Mouse (Mus musculus): ENCODE results near the gene Klhl29.

Klhl29 gene

GRCm38 (mm10) chr12:5250042-5250441 lies 125.4 kb downstream of the Klhl29 start:
- WGBS = 81% methylated on average over 7 of the region's 7 CpGs

GRCm38 (mm10) chr12:5249068-5249467 lies 126.4 kb downstream of the Klhl29 start:
- 94% methylated on average over 13 of the region's 13 CpGs for WGBS

- WGBS = 28% methylated on average over 6 of the region's 6 CpGs
Measured at GRCm38 (mm10) chr12:5247505-5247904, 128.0 kb downstream of the Klhl29 start.

- WGBS = 34% methylated on average over 15 of the region's 15 CpGs
Measured at GRCm38 (mm10) chr12:5246721-5247341, 128.7 kb downstream of the Klhl29 start.

- WGBS = 59% methylated on average over 9 of the region's 9 CpGs
Measured at GRCm38 (mm10) chr12:5246193-5246621, 129.3 kb downstream of the Klhl29 start.

- 58% methylated on average over 4 of the region's 4 CpGs for WGBS
Measured at GRCm38 (mm10) chr12:5245207-5245597, 130.3 kb downstream of the Klhl29 start.

- 58% methylated on average over 10 of the region's 10 CpGs for WGBS
Measured at GRCm38 (mm10) chr12:5244431-5245206, 130.9 kb downstream of the Klhl29 start.

GRCm38 (mm10) chr12:5243867-5244266 lies 131.6 kb downstream of the Klhl29 start:
- WGBS = 52% methylated on average over 6 of the region's 6 CpGs

- 72% methylated on average over 4 of the region's 4 CpGs for WGBS
Measured at GRCm38 (mm10) chr12:5243449-5243848, 132.0 kb downstream of the Klhl29 start.

GRCm38 (mm10) chr12:5242551-5243330 lies 132.7 kb downstream of the Klhl29 start:
- 60% methylated on average over 8 of the region's 8 CpGs for WGBS

GRCm38 (mm10) chr12:5239451-5240245 lies 135.8 kb downstream of the Klhl29 start:
- WGBS = 58% methylated on average over 17 of the region's 17 CpGs

- WGBS = 42% methylated on average over 5 of the region's 5 CpGs
Measured at GRCm38 (mm10) chr12:5237078-5237477, 138.4 kb downstream of the Klhl29 start.

GRCm38 (mm10) chr12:5235596-5235995 lies 139.9 kb downstream of the Klhl29 start:
- WGBS = 69% methylated on average over 12 of the region's 12 CpGs

- 89% methylated on average over 5 of the region's 5 CpGs for WGBS
Measured at GRCm38 (mm10) chr12:5230504-5230903, 145.0 kb downstream of the Klhl29 start.

GRCm38 (mm10) chr12:5226676-5227654 lies 148.5 kb downstream of the Klhl29 start:
- WGBS = 48% methylated on average over 14 of the region's 14 CpGs

GRCm38 (mm10) chr12:5223595-5223994 lies 151.9 kb downstream of the Klhl29 start:
- 33% methylated on average over 1 of the region's 1 CpGs for WGBS

- 85% methylated on average over 8 of the region's 8 CpGs for WGBS
Measured at GRCm38 (mm10) chr12:5222439-5223202, 152.9 kb downstream of the Klhl29 start.

- 29% methylated on average over 14 of the region's 14 CpGs for WGBS
Measured at GRCm38 (mm10) chr12:5219913-5220575, 155.4 kb downstream of the Klhl29 start.
